Mouse (Mus musculus) bone marrow, adult 2 months (tissue): Measurements from ENCODE around the gene Slc25a54. TPM values are rescaled to one million over a fixed set of nuclear protein-coding genes. Genes with fewer than 3 reads are reported as not detected.

Experiments used
- H3K27ac ChIP-seq: fragments of 200-500 bp; 2 replicates; pipeline ENCODE4 v1.5.1; 2012; ENCODE audit warnings: low read depth, mild to moderate bottlenecking, control low read depth, inconsistent platforms, low read length; ENCODE audit not compliant: control insufficient read depth, poor library complexity, insufficient read depth
- H3K4me1 ChIP-seq: fragments of 200-500 bp; 2 replicates; pipeline ENCODE4 v1.6.1; 2011; ENCODE audit warnings: low read length; ENCODE audit not compliant: control insufficient read depth, insufficient read depth
- H3K4me3 ChIP-seq: fragments of 200-500 bp; replicated peaks from 2 replicates; pipeline ENCODE3; 2011; ENCODE audit warnings: mild to moderate bottlenecking, low read depth, low read length, control low read depth; ENCODE audit not compliant: control insufficient read depth
- CTCF ChIP-seq: fragments of 200-500 bp; IDR thresholded peaks from 2 replicates; pipeline ENCODE4 v1.5.1; 2011; ENCODE audit warnings: low read length, control low read depth; ENCODE audit not compliant: control insufficient read depth, insufficient read depth
- POLR2A ChIP-seq: fragments of 200-500 bp; IDR thresholded peaks from 2 replicates; pipeline ENCODE4 v1.6.1; 2011; ENCODE audit warnings: low read depth, mild to moderate bottlenecking, control low read depth, low read length, borderline replicate concordance; ENCODE audit not compliant: control insufficient read depth
- WGBS: fragments of 180-500 bp; shearing (Covaris S2); methylation state at CpG from one replicate; pipeline ENCODE4 v1.1.7; 2018; 5-methylcytosine and 5-hydroxymethylcytosine counted together
- polyA plus RNA-seq: library from polyadenylated mRNA; stranded (reverse); fragments of >200 nt; gene quantifications from 2 replicates; pipeline ENCODE4 v1.2.4, GENCODE M21; 2011; ENCODE audit warnings: low replicate concordance; ENCODE audit not compliant: missing spikeins, insufficient read depth, insufficient read length

The Slc25a54 gene
- polyA plus RNA-seq, 1 experiment, result not detected

GRCm38 (mm10) chr3:109117136-109117535 is 36.9 kb downstream of the Slc25a54 start:
- Histone ChIP-seq H3K27ac (no peak overlapping the region), H3K4me3 (no peak overlapping the region), H3K4me1 (no peaks in the 10 kb centered on the region; the same call in 1 of the 2 replicates)
- TF ChIP-seq POLR2A (no peak), CTCF (no peak)

- 86% methylated on average over 5 of the region's 5 CpGs for WGBS
- Histone ChIP-seq H3K4me1 (no peaks in the 10 kb centered on the region; the same call in 1 of the 2 replicates), H3K27ac (no peak overlapping the region), H3K4me3 (no peak overlapping the region)
- TF ChIP-seq POLR2A (no peak), CTCF (no peak)
These were observed 39.3 kb downstream of the Slc25a54 start for GRCm38 (mm10) chr3:109119562-109119961.

GRCm38 (mm10) chr3:109119973-109120372 is 39.7 kb downstream of the Slc25a54 start:
- no peak overlapping the region for H3K4me3 ChIP-seq
- H3K27ac ChIP-seq, result no peak overlapping the region
- WGBS, result 84% methylated on average over 5 of the region's 5 CpGs
- no peaks in the 10 kb centered on the region; the same call in 1 of the 2 replicates for H3K4me1 ChIP-seq
- TF ChIP-seq CTCF (no peak), POLR2A (no peak)

GRCm38 (mm10) chr3:109122641-109123530 is 42.6 kb downstream of the Slc25a54 start, which contains the start of gene Slc25a24:
Slc25a24 (plus strand) TSS chr3:109123149.
- WGBS, result under 1% methylated on average over 42 of the region's 49 CpGs
- Histone ChIP-seq H3K4me3 (peak within 1 kb of the TSS; percentile 84), H3K27ac (peak within 1 kb of the TSS; percentile 97), H3K4me1 (peaks cover 2% of the 10 kb centered on the region)
- TF ChIP-seq POLR2A (no peak; the same call in 1 of the 2 replicates), CTCF (no peak)

- H3K27ac ChIP-seq, result peak overlapping the region; percentile 97; the same call in 1 of the 2 replicates
- H3K4me1 ChIP-seq, result peaks cover 2% of the 10 kb centered on the region
- peak overlapping the region; percentile 84 for H3K4me3 ChIP-seq
- 6% methylated on average over 8 of the region's 8 CpGs for WGBS
- TF ChIP-seq POLR2A (no peak), CTCF (no peak)
These were observed 43.3 kb downstream of the Slc25a54 start for GRCm38 (mm10) chr3:109123531-109123981.

- 18% methylated on average over 4 of the region's 4 CpGs for WGBS
- H3K4me3 ChIP-seq, result peak overlapping the region; percentile 35
- no peak overlapping the region; the same call in 1 of the 2 replicates for H3K27ac ChIP-seq
- H3K4me1 ChIP-seq, result peaks cover 2% of the 10 kb centered on the region
- no peak for TF ChIP-seq POLR2A
These were observed 43.8 kb downstream of the Slc25a54 start for GRCm38 (mm10) chr3:109124091-109124490.

GRCm38 (mm10) chr3:109125531-109125930 is 45.3 kb downstream of the Slc25a54 start:
- WGBS, result 74% methylated on average over 6 of the region's 6 CpGs
- H3K4me3 ChIP-seq, result no peak overlapping the region

GRCm38 (mm10) chr3:109129768-109130167 is 49.5 kb downstream of the Slc25a54 start:
- Histone ChIP-seq H3K4me1 (peaks cover 8% of the 10 kb centered on the region), H3K27ac (peak overlapping the region; percentile 16; the same call in 1 of the 2 replicates), H3K4me3 (no peak overlapping the region)
- TF ChIP-seq CTCF (no peak), POLR2A (no peak)
- 12% methylated on average over 5 of the region's 5 CpGs for WGBS

More at GRCm38 (mm10) chr3:109125531-109125930, 45.3 kb downstream of the Slc25a54 start:
- TF ChIP-seq POLR2A (no peak), CTCF (no peak)
- Histone ChIP-seq H3K27ac (no peak overlapping the region), H3K4me1 (peaks cover 6% of the 10 kb centered on the region)
